Mouse (Mus musculus) forebrain, embryonic 10.5 days (tissue): ENCODE results near the gene Zfp82. TPM values are rescaled to one million over a fixed set of nuclear protein-coding genes. Genes with fewer than 3 reads are reported as not detected.

Experiments
- DNase-seq: peaks from one replicate; pipeline ENCODE4 v3.0.0-alpha.2; 2017; ENCODE audit warnings: low spot score; ENCODE audit errors: extremely low spot score
- H3K27ac ChIP-seq: fragments of 300-500 bp; sonication (generic); 2 replicates; pipeline ENCODE4 v1.5.1; 2016; ENCODE audit warnings: mild to moderate bottlenecking
- H3K27me3 ChIP-seq: fragments of 300-500 bp; sonication (generic); 2 replicates; pipeline ENCODE4 v1.6.1; 2016; ENCODE audit warnings: mild to moderate bottlenecking; ENCODE audit not compliant: poor library complexity, severe bottlenecking
- H3K36me3 ChIP-seq: fragments of 300-500 bp; sonication (generic); replicated peaks from 2 replicates; pipeline ENCODE4 v1.6.1; 2016; ENCODE audit warnings: mild to moderate bottlenecking, moderate library complexity
- H3K4me1 ChIP-seq: fragments of 300-500 bp; sonication (generic); 2 replicates; pipeline ENCODE4 v1.6.1; 2016
- H3K4me3 ChIP-seq: fragments of 300-500 bp; sonication (generic); 2 replicates; pipeline ENCODE4 v1.5.1; 2016; ENCODE audit warnings: mild to moderate bottlenecking, moderate library complexity
- H3K9me3 ChIP-seq: fragments of 300-500 bp; sonication (generic); 2 replicates; pipeline ENCODE4 v1.6.1; 2016; ENCODE audit warnings: mild to moderate bottlenecking, moderate library complexity
- WGBS: fragments of 180-500 bp; shearing (Covaris S2); methylation state at CpG from one replicate; pipeline ENCODE4 v1.1.7; 2016; 5-methylcytosine and 5-hydroxymethylcytosine counted together
- polyA plus RNA-seq: library from polyadenylated mRNA; unstranded; fragments of >200 nt; fragmentation: Nextera tagmentation; extraction: Ambion mirVana; gene quantifications from 2 replicates; pipeline ENCODE4 v1.2.1, GENCODE M21; 2016

Zfp82 gene
- polyA plus RNA-seq, 1 experiment from 2014 or later = 5.9 TPM

- peak within 1 kb of the TSS; percentile 74 for H3K4me3 ChIP-seq
- H3K36me3 ChIP-seq = peaks cover 26% of the 10 kb centered on the region
- H3K27me3 ChIP-seq = no peaks in the 10 kb centered on the region
- H3K27ac ChIP-seq = peak within 1 kb of the TSS; percentile 92
- under 1% methylated on average over 40 of the region's 40 CpGs for WGBS
- peaks cover 36% of the 10 kb centered on the region for H3K4me1 ChIP-seq
- H3K9me3 ChIP-seq = peaks cover 4% of the 10 kb centered on the region; the same call in 1 of the 2 replicates
- peak; percentile 98 for DNase-seq
Observed at GRCm38 (mm10) chr7:30090092-30090969, 17.6 kb upstream of the Zfp82 start, which contains the start of the genes Gm26920 and Zfp566. Gm26920 (minus strand) TSS chr7:30090410. Zfp566 (minus strand) TSS chr7:30090527.

- Histone ChIP-seq H3K4me1 (peaks cover 34% of the 10 kb centered on the region), H3K27me3 (no peaks in the 10 kb centered on the region), H3K36me3 (peaks cover 36% of the 10 kb centered on the region), H3K9me3 (peaks cover 10% of the 10 kb centered on the region; the same call in 1 of the 2 replicates), H3K4me3 (peak overlapping the region; percentile 74), H3K27ac (peak overlapping the region; percentile 92)
- 14% methylated on average over 6 of the region's 6 CpGs for WGBS
- DNase-seq = no peak
Observed at GRCm38 (mm10) chr7:30089405-30089804, 16.7 kb upstream of the Zfp82 start.

- Histone ChIP-seq H3K36me3 (peaks cover 64% of the 10 kb centered on the region), H3K27ac (no peak overlapping the region), H3K4me1 (peaks cover 27% of the 10 kb centered on the region), H3K9me3 (peaks cover 10% of the 10 kb centered on the region; the same call in 1 of the 2 replicates), H3K4me3 (no peak overlapping the region), H3K27me3 (no peaks in the 10 kb centered on the region)
- no peak for DNase-seq
- 94% methylated on average over 9 of the region's 9 CpGs for WGBS
Observed at GRCm38 (mm10) chr7:30086524-30086923, 13.8 kb upstream of the Zfp82 start.

GRCm38 (mm10) chr7:30064622-30065021 is 8.1 kb downstream of the Zfp82 start:
- peaks cover 83% of the 10 kb centered on the region for H3K36me3 ChIP-seq
- 84% methylated on average over 5 of the region's 5 CpGs for WGBS
- H3K27ac ChIP-seq = no peak overlapping the region
- no peaks in the 10 kb centered on the region for H3K9me3 ChIP-seq
- no peaks in the 10 kb centered on the region for H3K4me1 ChIP-seq
- DNase-seq = no peak
- no peaks in the 10 kb centered on the region for H3K27me3 ChIP-seq
- H3K4me3 ChIP-seq = no peak overlapping the region

GRCm38 (mm10) chr7:30062478-30062877 is 10.2 kb downstream of the Zfp82 start:
- Histone ChIP-seq H3K27ac (no peak overlapping the region), H3K4me3 (no peak overlapping the region), H3K4me1 (no peaks in the 10 kb centered on the region), H3K9me3 (no peaks in the 10 kb centered on the region), H3K36me3 (peaks cover 86% of the 10 kb centered on the region), H3K27me3 (no peaks in the 10 kb centered on the region)
- no peak for DNase-seq
- 88% methylated on average over 5 of the region's 5 CpGs for WGBS

GRCm38 (mm10) chr7:30060341-30060740 is 12.4 kb downstream of the Zfp82 start:
- Histone ChIP-seq H3K27me3 (no peaks in the 10 kb centered on the region), H3K4me3 (no peak overlapping the region), H3K9me3 (no peaks in the 10 kb centered on the region), H3K4me1 (no peaks in the 10 kb centered on the region), H3K27ac (no peak overlapping the region), H3K36me3 (peaks cover 92% of the 10 kb centered on the region)
- DNase-seq = no peak
- 89% methylated on average over 6 of the region's 6 CpGs for WGBS

GRCm38 (mm10) chr7:30053591-30053990 is 19.1 kb downstream of the Zfp82 start:
- no peak overlapping the region for H3K4me3 ChIP-seq
- H3K27me3 ChIP-seq = no peaks in the 10 kb centered on the region
- WGBS = 15% methylated on average over 3 of the region's 3 CpGs
- H3K9me3 ChIP-seq = no peaks in the 10 kb centered on the region
- H3K36me3 ChIP-seq = peaks cover 38% of the 10 kb centered on the region
- H3K4me1 ChIP-seq = peaks cover 22% of the 10 kb centered on the region
- H3K27ac ChIP-seq = no peak overlapping the region
- DNase-seq = no peak

GRCm38 (mm10) chr7:30050882-30051548 is 21.7 kb downstream of the Zfp82 start, which contains the start of gene Zfp14:
Zfp14 (minus strand) TSS chr7:30051380.
- H3K4me1 ChIP-seq = peaks cover 22% of the 10 kb centered on the region
- under 1% methylated on average over 40 of the region's 40 CpGs for WGBS

GRCm38 (mm10) chr7:30048126-30048525 is 24.6 kb downstream of the Zfp82 start:
- H3K27me3 ChIP-seq = no peaks in the 10 kb centered on the region
- 90% methylated on average over 4 of the region's 4 CpGs for WGBS

More at GRCm38 (mm10) chr7:30050882-30051548, 21.7 kb downstream of the Zfp82 start, which contains the start of gene Zfp14:
- DNase-seq = peak; percentile 89
- Histone ChIP-seq H3K36me3 (peaks cover 14% of the 10 kb centered on the region), H3K27me3 (no peaks in the 10 kb centered on the region), H3K27ac (peak within 1 kb of the TSS; percentile 88), H3K4me3 (peak within 1 kb of the TSS; percentile 88), H3K9me3 (no peaks in the 10 kb centered on the region)

GRCm38 (mm10) chr7:30044354-30044753 is 28.3 kb downstream of the Zfp82 start:
- Histone ChIP-seq H3K4me3 (no peak overlapping the region), H3K9me3 (no peaks in the 10 kb centered on the region), H3K36me3 (peaks cover 3% of the 10 kb centered on the region; the same call in 1 of the 2 replicates), H3K27ac (no peak overlapping the region), H3K27me3 (no peaks in the 10 kb centered on the region), H3K4me1 (no peaks in the 10 kb centered on the region)
- 68% methylated on average over 9 of the region's 9 CpGs for WGBS
- DNase-seq = no peak

More at GRCm38 (mm10) chr7:30048126-30048525, 24.6 kb downstream of the Zfp82 start:
- H3K4me1 ChIP-seq = peaks cover 17% of the 10 kb centered on the region
- no peak for DNase-seq
- H3K4me3 ChIP-seq = no peak overlapping the region
- H3K36me3 ChIP-seq = peaks cover 3% of the 10 kb centered on the region; the same call in 1 of the 2 replicates
- no peaks in the 10 kb centered on the region for H3K9me3 ChIP-seq
- no peak overlapping the region for H3K27ac ChIP-seq

GRCm38 (mm10) chr7:30034331-30034730 is 38.4 kb downstream of the Zfp82 start:
- WGBS = 94% methylated on average over 12 of the region's 12 CpGs
- no peak for DNase-seq
- Histone ChIP-seq H3K9me3 (no peaks in the 10 kb centered on the region), H3K4me3 (no peak overlapping the region), H3K4me1 (0 out of 2 replicates have a peak, but pooled peaks cover 5% of the 10 kb centered on the region), H3K27ac (no peak overlapping the region), H3K27me3 (no peaks in the 10 kb centered on the region), H3K36me3 (peaks cover 13% of the 10 kb centered on the region)

GRCm38 (mm10) chr7:30031379-30031778 is 41.3 kb downstream of the Zfp82 start:
- Histone ChIP-seq H3K4me3 (no peak overlapping the region), H3K4me1 (0 out of 2 replicates have a peak, but pooled peaks cover 5% of the 10 kb centered on the region), H3K27ac (no peak overlapping the region), H3K27me3 (no peaks in the 10 kb centered on the region), H3K36me3 (peaks cover 22% of the 10 kb centered on the region), H3K9me3 (no peaks in the 10 kb centered on the region)
- DNase-seq = no peak
- WGBS = 93% methylated on average over 3 of the region's 3 CpGs
